Mouse (Mus musculus) myocyte (in vitro differentiated cells): ENCODE measurements around the gene Sirt7.

Experiments used
- E2F4 ChIP-seq: IDR thresholded peaks from one replicate; pipeline ENCODE4 v1.6.1; 2011; ENCODE audit warnings: mild to moderate bottlenecking, control low read depth, moderate library complexity; ENCODE audit not compliant: insufficient read depth
- MAX ChIP-seq: IDR thresholded peaks from one replicate; pipeline ENCODE4 v1.6.1; 2011; ENCODE audit warnings: low read depth, mild to moderate bottlenecking, control low read depth
- MYOG ChIP-seq, 3 experiments: IDR thresholded peaks; one replicate each; pipeline ENCODE4 v1.6.1; 2011; ENCODE audit warnings: control low read depth in 2 of 3, low read depth in 2 of 3, mild to moderate bottlenecking in 2 of 3; ENCODE audit not compliant: insufficient read length in 2 of 3, control insufficient read depth in 1 of 3, insufficient read depth in 1 of 3
- POLR2A ChIP-seq: IDR thresholded peaks from one replicate; pipeline ENCODE4 v1.6.1; 2011; ENCODE audit warnings: low read depth, mild to moderate bottlenecking, control low read depth, moderate library complexity; ENCODE audit not compliant: insufficient read length
- TCF12 ChIP-seq: IDR thresholded peaks from one replicate; pipeline ENCODE4 v1.6.1; 2011; ENCODE audit warnings: mild to moderate bottlenecking, control low read depth; ENCODE audit not compliant: poor library complexity, insufficient read depth, severe bottlenecking
- TCF3 ChIP-seq: IDR thresholded peaks from one replicate; pipeline ENCODE4 v1.6.1; 2011; ENCODE audit warnings: low read depth, control low read depth; ENCODE audit not compliant: insufficient read length
- USF1 ChIP-seq: IDR thresholded peaks from one replicate; pipeline ENCODE4 v1.6.1; 2011; ENCODE audit warnings: low read depth, mild to moderate bottlenecking, control low read depth, moderate library complexity

DNA sequence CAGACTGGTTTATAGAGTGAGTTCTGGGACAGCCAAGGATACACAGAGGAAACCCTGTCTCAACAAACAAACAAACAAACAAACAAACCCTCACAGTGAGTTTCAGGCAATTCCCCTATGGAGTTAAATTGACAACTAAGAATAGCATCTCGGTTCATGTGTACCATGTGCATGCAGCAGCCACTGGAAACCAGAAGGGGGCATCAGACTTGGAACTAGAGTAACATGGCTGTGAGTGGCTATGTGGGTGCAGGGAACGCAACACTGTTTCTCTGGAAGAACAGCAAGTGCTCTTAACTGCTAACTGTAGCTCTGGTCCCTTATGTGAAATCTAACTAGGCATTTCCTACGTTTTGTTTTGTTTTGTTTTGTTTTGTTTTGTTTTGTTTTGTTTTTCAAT is 26.8 kb upstream of the Sirt7 start:
- no peak for TF ChIP-seq E2F4
- no peak for TF ChIP-seq MAX
- TF ChIP-seq POLR2A, result no peak
- TF ChIP-seq TCF12, result no peak
- no peak for TF ChIP-seq TCF3
- TF ChIP-seq USF1, result no peak
- no peak for TF ChIP-seq MYOG (IDR thresholded peaks at IDR 0.05; ENCODE audit: control insufficient read depth in 1 of 3, insufficient read depth in 1 of 3, insufficient read length in 2 of 3, low read depth in 2 of 3)
